Mouse (Mus musculus): ENCODE data around the gene A930017K11Rik. TPM values are rescaled to one million over a fixed set of nuclear protein-coding genes. Genes with fewer than 3 reads are reported as not detected.

A930017K11Rik gene
- total and polyA plus RNA-seq, 3 experiments = not detected

DNA sequence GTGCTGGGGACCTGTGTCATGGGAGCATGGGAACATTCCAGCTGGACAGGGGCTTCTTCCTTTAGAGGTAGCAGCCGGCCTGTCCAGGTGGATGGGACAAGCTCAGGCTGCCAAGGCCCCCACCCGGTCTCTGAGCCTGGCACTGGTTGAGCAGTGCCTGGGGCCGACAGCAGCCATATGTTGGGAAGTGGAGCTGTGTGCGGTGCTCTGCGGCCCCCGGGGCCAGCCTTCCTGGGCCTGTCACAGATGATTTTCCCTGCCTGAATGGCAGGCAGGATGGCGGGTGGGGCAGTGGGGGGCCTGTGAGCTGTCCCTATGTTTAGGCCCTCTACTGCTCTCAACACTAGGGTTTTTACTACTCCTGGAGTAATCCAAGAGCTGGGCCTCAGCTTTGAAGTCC is 3.8 kb upstream of the A930017K11Rik start:
- Histone ChIP-seq H3K4me3 (ENCODE audit: control insufficient read depth in 1 of 2, insufficient read depth in 1 of 2, low read depth in 2 of 2, low read length in 2 of 2) (no peak overlapping the region), H3K36me3 (ENCODE audit: control insufficient read depth in 1 of 2, insufficient read depth in 2 of 2, low read length in 2 of 2) (peaks cover 0 to 6% of the 10 kb centered on the region in 2 experiments; a peak in 3 of 4 replicates), H3K27me3 (ENCODE audit: control insufficient read depth in 1 of 2, insufficient read depth in 2 of 2, low read length in 2 of 2) (no peaks in the 10 kb centered on the region), H3K4me1 (ENCODE audit: control insufficient read depth in 1 of 2, insufficient read depth in 2 of 2, low read length in 2 of 2) (peaks cover 3 to 8% of the 10 kb centered on the region in 2 experiments; a peak in 3 of 4 replicates), H3K9me3 (replicated peaks; ENCODE audit: insufficient read depth, low read length) (no peaks in the 10 kb centered on the region), H3K9ac (ENCODE audit: control insufficient read depth, low read depth, low read length, poor library complexity, severe bottlenecking) (no peak overlapping the region), H3K27ac (ENCODE audit: control insufficient read depth, low read depth, low read length) (no peak overlapping the region), H3K79me2 (ENCODE audit: control insufficient read depth, insufficient read depth, low read length, poor library complexity) (no peaks in the 10 kb centered on the region)
- no peak for DNase-seq (ENCODE audit: low read depth, low spot score)
- TF ChIP-seq MAZ (IDR thresholded peaks at IDR 0.05; ENCODE audit: low read depth, low read length) (no peak), NELFE (IDR thresholded peaks at IDR 0.05; ENCODE audit: low read depth, low read length) (no peak), SIN3A (IDR thresholded peaks at IDR 0.05; ENCODE audit: low read length) (no peak), MYC (IDR thresholded peaks at IDR 0.05; ENCODE audit: low read depth, low read length) (no peak)

DNA sequence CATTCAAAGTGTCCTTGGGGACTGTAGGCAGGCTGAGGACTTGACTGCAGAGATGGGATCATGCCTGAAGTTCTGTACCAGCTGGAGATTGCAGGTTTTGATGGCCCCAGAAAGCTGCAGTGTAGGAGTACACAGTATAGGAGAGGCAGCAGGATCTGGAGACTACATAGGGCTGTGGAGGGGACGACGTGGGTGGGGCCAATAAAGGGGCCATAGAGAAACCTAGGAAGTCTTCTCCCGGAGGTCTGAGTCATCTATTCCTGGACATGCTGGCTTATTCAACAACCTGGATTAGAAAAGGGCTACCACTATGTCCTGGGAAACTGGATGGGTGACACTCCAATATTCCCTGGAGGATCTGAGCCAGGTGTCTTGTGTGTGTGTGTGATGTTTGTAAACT is 3.4 kb upstream of the A930017K11Rik start:
- Histone ChIP-seq H3K4me3 (ENCODE audit: control insufficient read depth in 1 of 2, insufficient read depth in 1 of 2, low read depth in 2 of 2, low read length in 2 of 2) (no peak overlapping the region), H3K27ac (ENCODE audit: control insufficient read depth, low read depth, low read length) (no peak overlapping the region), H3K27me3 (ENCODE audit: control insufficient read depth in 1 of 2, insufficient read depth in 2 of 2, low read length in 2 of 2) (no peaks in the 10 kb centered on the region), H3K9me3 (replicated peaks; ENCODE audit: insufficient read depth, low read length) (no peaks in the 10 kb centered on the region), H3K79me2 (ENCODE audit: control insufficient read depth, insufficient read depth, low read length, poor library complexity) (no peaks in the 10 kb centered on the region), H3K4me1 (ENCODE audit: control insufficient read depth in 1 of 2, insufficient read depth in 2 of 2, low read length in 2 of 2) (peaks cover 0 to 4% of the 10 kb centered on the region in 2 experiments; a peak in 3 of 4 replicates), H3K36me3 (ENCODE audit: control insufficient read depth in 1 of 2, insufficient read depth in 2 of 2, low read length in 2 of 2) (peaks cover 0 to 2% of the 10 kb centered on the region in 2 experiments; a peak in 3 of 4 replicates), H3K9ac (ENCODE audit: control insufficient read depth, low read depth, low read length, poor library complexity, severe bottlenecking) (no peak overlapping the region)
- TF ChIP-seq E2F4 (IDR thresholded peaks at IDR 0.05; ENCODE audit: borderline replicate concordance, low read depth, low read length) (no peak), NELFE (IDR thresholded peaks at IDR 0.05; ENCODE audit: low read depth, low read length) (no peak)
- no peak for DNase-seq (ENCODE audit: low read depth, low spot score)

DNA sequence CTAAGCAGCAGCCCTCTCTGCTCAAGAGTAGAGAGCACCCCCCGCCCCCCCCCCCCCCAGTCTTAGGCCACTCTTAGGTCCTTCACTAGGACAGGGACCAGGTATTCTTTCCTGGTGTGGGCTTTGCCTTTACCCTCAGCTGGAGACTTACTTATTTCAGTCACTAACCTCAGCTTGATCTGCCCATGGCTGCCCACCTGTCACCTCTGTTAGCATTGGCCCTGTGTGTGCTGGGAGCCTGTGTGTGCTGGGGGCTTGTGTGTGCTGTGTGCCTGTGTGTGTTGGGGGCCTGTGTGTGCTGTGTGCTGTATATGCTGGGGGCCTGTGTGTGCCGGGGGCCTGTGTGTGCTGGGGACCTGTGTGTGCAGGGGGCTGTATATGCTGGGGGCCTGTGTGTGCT is 2.3 kb upstream of the A930017K11Rik start:
- H3K36me3 ChIP-seq (ENCODE audit: control insufficient read depth in 1 of 2, insufficient read depth in 2 of 2, low read length in 2 of 2) = no peaks in the 10 kb centered on the region; a peak in 1 of 4 replicates
- DNase-seq (ENCODE audit: low read depth, low spot score) = no peak
- H3K27me3 ChIP-seq (ENCODE audit: control insufficient read depth in 1 of 2, insufficient read depth in 2 of 2, low read length in 2 of 2) = no peaks in the 10 kb centered on the region
- no peak for TF ChIP-seq ZC3H11A (IDR thresholded peaks at IDR 0.05; ENCODE audit: low read depth, low read length)
- TF ChIP-seq POLR2AphosphoS2 (IDR thresholded peaks at IDR 0.05; ENCODE audit: low read length) = no peak
- no peak for TF ChIP-seq EP300 (IDR thresholded peaks at IDR 0.05; ENCODE audit: low read depth in 1 of 2, low read length in 2 of 2)
- no peak for TF ChIP-seq MYB (IDR thresholded peaks at IDR 0.05; ENCODE audit: low read depth, low read length)
- TF ChIP-seq GABPA (IDR thresholded peaks at IDR 0.05; ENCODE audit: low read depth, low read length) = no peak
- no peak for TF ChIP-seq NELFE (IDR thresholded peaks at IDR 0.05; ENCODE audit: low read depth, low read length)
- no peak for TF ChIP-seq CTCF (IDR thresholded peaks at IDR 0.05 in 2 of 3, conservative IDR thresholded peaks at IDR 0.05 in 1 of 3; ENCODE audit: control insufficient read depth in 1 of 3, insufficient read depth in 1 of 3, low read depth in 2 of 3, low read length in 3 of 3, poor library complexity in 1 of 3, severe bottlenecking in 1 of 3)
- no peak for TF ChIP-seq RCOR1 (IDR thresholded peaks at IDR 0.05; ENCODE audit: low read depth, low read length)
- no peak for TF ChIP-seq MAZ (IDR thresholded peaks at IDR 0.05; ENCODE audit: low read depth, low read length)
- TF ChIP-seq GATA1 (IDR thresholded peaks at IDR 0.05; ENCODE audit: low read depth, low read length) = no peak
- TF ChIP-seq HCFC1 (IDR thresholded peaks at IDR 0.05; ENCODE audit: low read depth, low read length) = no peak
- TF ChIP-seq SMC3 (IDR thresholded peaks at IDR 0.05; ENCODE audit: low read depth, low read length) = no peak
- no peak for TF ChIP-seq E2F4 (IDR thresholded peaks at IDR 0.05; ENCODE audit: borderline replicate concordance, low read depth, low read length)
- TF ChIP-seq MYC (IDR thresholded peaks at IDR 0.05; ENCODE audit: low read depth, low read length) = no peak
- no peak overlapping the region for H3K4me3 ChIP-seq (ENCODE audit: control insufficient read depth in 1 of 2, insufficient read depth in 1 of 2, low read depth in 2 of 2, low read length in 2 of 2)
- H3K9ac ChIP-seq (ENCODE audit: control insufficient read depth, low read depth, low read length, poor library complexity, severe bottlenecking) = no peak overlapping the region
- no peaks in the 10 kb centered on the region for H3K9me3 ChIP-seq (replicated peaks; ENCODE audit: insufficient read depth, low read length)
- no peak overlapping the region for H3K27ac ChIP-seq (ENCODE audit: control insufficient read depth, low read depth, low read length)
- H3K4me1 ChIP-seq (ENCODE audit: control insufficient read depth in 1 of 2, insufficient read depth in 2 of 2, low read length in 2 of 2) = no peaks in the 10 kb centered on the region
- H3K79me2 ChIP-seq (ENCODE audit: control insufficient read depth, insufficient read depth, low read length, poor library complexity) = no peaks in the 10 kb centered on the region

Data from MEL (cell line).